Mouse (Mus musculus) limb, embryonic 13.5 days (tissue): ENCODE measurements at regions not wholly inside any gene's neighbourhood (a gene's known extent, or its start where the extent isn't known, plus 50 kb on each side); places are given as distances from the start of the nearest gene placed in this dataset.

Source experiments
- ATAC-seq: fragments of 200-750 bp; cut with Nextera tagmentation; 2 replicates; pipeline ENCODE4 v1.8.0; 2017; ENCODE audit warnings: low read depth, moderate number of reproducible peaks, moderate TSS enrichment; ENCODE audit not compliant: low FRiP score
- H3K27ac ChIP-seq: fragments of 300-500 bp; sonication (generic); 2 replicates; pipeline ENCODE4 v1.5.1; 2015; ENCODE audit warnings: inconsistent platforms, mild to moderate bottlenecking, moderate library complexity
- H3K27me3 ChIP-seq: fragments of 300-500 bp; sonication (generic); 2 replicates; pipeline ENCODE4 v1.6.1; 2015; ENCODE audit warnings: mild to moderate bottlenecking, inconsistent platforms
- H3K36me3 ChIP-seq: fragments of 300-500 bp; sonication (generic); 2 replicates; pipeline ENCODE4 v1.6.1; 2015; ENCODE audit warnings: inconsistent platforms, mild to moderate bottlenecking, moderate library complexity
- H3K4me1 ChIP-seq: fragments of 300-500 bp; sonication (generic); 2 replicates; pipeline ENCODE4 v1.6.1; 2015; ENCODE audit warnings: inconsistent platforms
- H3K4me2 ChIP-seq: fragments of 300-500 bp; sonication (generic); replicated peaks from 2 replicates; pipeline ENCODE4 v1.6.1; 2015; ENCODE audit warnings: inconsistent platforms, mild to moderate bottlenecking, moderate library complexity
- H3K4me3 ChIP-seq: fragments of 300-500 bp; sonication (generic); 2 replicates; pipeline ENCODE4 v1.5.1; 2015; ENCODE audit warnings: moderate library complexity, mild to moderate bottlenecking, inconsistent platforms
- H3K9ac ChIP-seq: fragments of 300-500 bp; sonication (generic); 2 replicates; pipeline ENCODE4 v1.6.1; 2015; ENCODE audit warnings: mild to moderate bottlenecking, inconsistent platforms
- H3K9me3 ChIP-seq: fragments of 300-500 bp; sonication (generic); 2 replicates; pipeline ENCODE4 v1.6.1; 2016; ENCODE audit warnings: inconsistent platforms
- WGBS: fragments of 180-500 bp; shearing (Covaris S2); methylation state at CpG from one replicate; pipeline ENCODE4 v1.1.7; 2015; 5-methylcytosine and 5-hydroxymethylcytosine counted together

DNA sequence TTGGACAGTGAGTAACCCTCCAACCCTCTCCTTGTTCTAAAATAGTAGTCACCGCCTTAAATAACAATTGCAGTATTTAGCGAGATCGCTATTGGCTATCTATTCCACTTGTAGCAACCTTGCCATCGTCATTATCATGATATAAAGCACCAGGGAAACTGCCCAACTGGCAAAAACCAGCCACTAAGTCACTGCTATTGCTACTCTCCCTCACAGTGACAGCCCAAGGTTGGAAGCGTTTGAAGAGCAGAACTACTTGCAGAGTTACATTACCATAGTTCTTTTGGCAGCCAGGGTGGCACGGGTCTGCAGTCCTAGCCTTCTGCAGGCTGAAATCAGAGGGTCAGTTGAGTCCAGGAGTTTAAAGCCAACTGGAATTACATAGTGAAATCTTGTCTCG is 171.6 kb upstream of the 4930412O13Rik start:
- Histone ChIP-seq H3K36me3 (no peaks in the 10 kb centered on the region), H3K9ac (no peak overlapping the region), H3K9me3 (no peaks in the 10 kb centered on the region), H3K4me3 (no peak overlapping the region), H3K27me3 (peaks cover 22% of the 10 kb centered on the region), H3K4me1 (no peaks in the 10 kb centered on the region), H3K4me2 (no peak overlapping the region), H3K27ac (no peak overlapping the region)
- 81% methylated on average over 7 of the region's 7 CpGs for WGBS
- no peak for ATAC-seq

DNA sequence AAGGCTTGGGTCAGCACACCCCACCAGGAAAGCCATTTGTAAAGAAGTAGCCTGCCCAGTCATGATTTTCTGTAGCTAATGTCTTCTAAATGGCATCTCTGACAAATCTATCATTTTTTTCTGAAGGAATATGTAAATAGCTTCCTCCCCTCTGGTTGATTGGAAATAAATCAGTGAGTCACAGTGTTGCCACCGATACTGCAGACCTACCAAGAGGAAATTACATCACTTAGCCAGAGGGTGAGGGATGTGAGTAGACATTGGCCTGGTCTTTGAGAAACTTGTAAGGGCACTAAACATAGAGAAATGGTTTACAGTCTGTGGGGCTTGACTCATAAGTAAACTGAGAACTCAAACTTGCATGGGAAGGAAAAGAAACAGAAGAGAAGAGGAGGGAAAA is 163.1 kb upstream of the 4930412O13Rik start:
- Histone ChIP-seq H3K27me3 (no peaks in the 10 kb centered on the region), H3K36me3 (no peaks in the 10 kb centered on the region), H3K27ac (no peak overlapping the region), H3K4me1 (no peaks in the 10 kb centered on the region), H3K4me2 (no peak overlapping the region), H3K9me3 (no peaks in the 10 kb centered on the region), H3K4me3 (no peak overlapping the region), H3K9ac (no peak overlapping the region)
- no peak for ATAC-seq
- WGBS = 54% methylated on average over 1 of the region's 1 CpGs

DNA sequence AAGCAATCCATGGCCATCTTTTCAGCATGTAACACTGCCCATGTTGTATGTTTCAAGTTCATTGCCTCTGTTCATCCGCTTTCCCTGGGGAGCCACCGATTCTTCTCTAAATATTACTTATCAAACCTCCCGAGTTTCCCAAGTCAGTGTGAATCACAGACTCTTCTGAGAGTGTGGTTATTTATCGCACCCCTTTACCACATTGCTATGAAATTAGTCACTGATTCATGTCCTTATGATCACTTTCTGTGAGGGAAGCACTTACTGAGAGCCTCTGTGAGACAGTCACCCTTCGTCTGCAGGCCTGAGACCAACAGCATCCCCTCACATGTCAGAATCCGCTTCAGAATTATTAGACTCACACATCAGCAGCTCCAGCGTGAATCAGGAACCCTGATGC is 147.8 kb upstream of the 4930412O13Rik start:
- no peak overlapping the region for H3K27ac ChIP-seq
- H3K27me3 ChIP-seq = no peaks in the 10 kb centered on the region
- no peak overlapping the region for H3K4me3 ChIP-seq
- WGBS = 84% methylated on average over 7 of the region's 7 CpGs
- no peaks in the 10 kb centered on the region for H3K4me1 ChIP-seq
- H3K4me2 ChIP-seq = no peak overlapping the region
- H3K9me3 ChIP-seq = 0 out of 2 replicates have a peak, but pooled peaks cover 3% of the 10 kb centered on the region
- ATAC-seq = no peak
- no peak overlapping the region for H3K9ac ChIP-seq
- H3K36me3 ChIP-seq = no peaks in the 10 kb centered on the region

GRCm38 (mm10) chr2:9744181-9744580 is 136.9 kb upstream of the 4930412O13Rik start:
- ATAC-seq = no peak
- WGBS = 86% methylated on average over 3 of the region's 3 CpGs
- no peak overlapping the region for H3K27ac ChIP-seq
- H3K27me3 ChIP-seq = no peaks in the 10 kb centered on the region
- no peak overlapping the region for H3K4me2 ChIP-seq
- no peaks in the 10 kb centered on the region for H3K36me3 ChIP-seq
- no peak overlapping the region for H3K4me3 ChIP-seq
- no peak overlapping the region for H3K9ac ChIP-seq
- H3K4me1 ChIP-seq = no peaks in the 10 kb centered on the region
- H3K9me3 ChIP-seq = no peaks in the 10 kb centered on the region

DNA sequence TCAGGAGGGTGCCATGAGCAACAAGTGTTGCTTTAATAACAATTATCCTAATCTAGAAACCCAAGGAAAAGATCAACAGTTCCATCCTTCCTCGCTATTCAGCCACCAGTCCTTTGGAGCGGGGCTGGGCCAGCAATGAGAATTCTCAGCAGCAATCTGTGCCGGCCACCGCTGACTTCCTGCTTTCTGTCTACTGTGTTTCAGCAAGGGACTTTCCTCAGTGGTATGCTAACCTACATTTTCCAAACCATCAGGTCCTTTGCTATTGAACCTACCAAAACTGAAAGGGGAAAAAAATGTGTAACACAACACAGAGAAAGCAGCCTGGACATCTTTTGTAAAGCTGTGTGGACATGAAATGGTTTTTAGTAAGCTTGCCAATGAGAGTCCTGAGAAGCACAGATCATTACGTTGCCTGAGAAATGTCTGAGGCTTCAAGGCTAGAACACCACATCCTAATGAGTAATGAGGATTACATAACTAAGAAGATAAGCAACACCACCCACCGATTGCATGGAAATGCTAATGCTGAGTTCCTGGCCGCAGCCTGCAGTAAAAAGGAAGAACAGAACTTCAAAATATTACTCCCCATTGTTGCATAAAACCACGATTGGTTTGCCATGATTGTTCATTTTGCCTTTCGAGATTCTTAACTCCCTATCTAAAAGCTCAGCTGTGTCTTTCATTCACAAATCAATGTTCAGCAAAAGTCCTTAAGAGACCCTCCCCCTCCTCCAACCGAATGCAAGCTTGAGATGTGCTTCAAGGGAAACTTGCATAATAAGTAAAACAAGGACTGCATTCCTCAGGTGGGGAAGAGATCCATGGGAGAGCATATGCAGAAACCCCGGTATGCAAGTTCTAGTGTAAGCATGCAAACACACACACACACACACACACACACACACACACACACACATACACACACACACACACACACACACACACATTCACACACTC is 130.9 kb upstream of the 4930412O13Rik start:
- H3K4me2 ChIP-seq = no peak overlapping the region
- no peak overlapping the region for H3K9ac ChIP-seq
- no peak overlapping the region for H3K27ac ChIP-seq
- ATAC-seq = no peak
- no peaks in the 10 kb centered on the region for H3K9me3 ChIP-seq
- peaks cover 9% of the 10 kb centered on the region; the same call in 1 of the 2 replicates for H3K27me3 ChIP-seq
- H3K4me3 ChIP-seq = no peak overlapping the region
- 57% methylated on average over 11 of the region's 11 CpGs for WGBS
- no peaks in the 10 kb centered on the region for H3K36me3 ChIP-seq
- H3K4me1 ChIP-seq = peaks cover 10% of the 10 kb centered on the region

- H3K36me3 ChIP-seq = no peaks in the 10 kb centered on the region
- peaks cover 9% of the 10 kb centered on the region; the same call in 1 of the 2 replicates for H3K27me3 ChIP-seq
- H3K4me3 ChIP-seq = no peak overlapping the region
- H3K4me2 ChIP-seq = no peak overlapping the region
- no peaks in the 10 kb centered on the region for H3K9me3 ChIP-seq
- H3K9ac ChIP-seq = no peak overlapping the region
- 71% methylated on average over 7 of the region's 7 CpGs for WGBS
- H3K4me1 ChIP-seq = peaks cover 10% of the 10 kb centered on the region
- no peak overlapping the region for H3K27ac ChIP-seq
- ATAC-seq = no peak
Observed at GRCm38 (mm10) chr2:9753691-9754090, 127.4 kb upstream of the 4930412O13Rik start.

DNA sequence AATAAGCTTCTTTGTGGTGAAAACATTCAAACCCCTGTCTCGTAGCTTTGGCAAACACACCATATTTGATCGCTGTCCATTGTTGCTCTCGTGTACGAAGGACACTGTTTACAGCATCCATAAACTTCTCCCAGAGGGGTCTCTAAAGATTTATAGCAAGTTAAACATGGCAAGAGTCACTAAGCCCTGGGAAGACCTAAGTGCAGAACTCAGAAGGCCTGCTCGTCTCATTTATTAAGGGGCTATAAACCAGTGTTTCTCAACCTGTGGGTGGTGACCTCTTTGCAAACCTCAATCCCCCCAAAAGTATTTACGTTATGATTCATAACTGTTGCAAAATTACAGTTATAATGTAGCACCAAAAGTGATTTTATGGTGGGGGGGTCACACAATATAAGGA is 126.9 kb upstream of the 4930412O13Rik start:
- H3K9ac ChIP-seq = no peak overlapping the region
- peaks cover 9% of the 10 kb centered on the region; the same call in 1 of the 2 replicates for H3K27me3 ChIP-seq
- H3K4me3 ChIP-seq = no peak overlapping the region
- H3K36me3 ChIP-seq = no peaks in the 10 kb centered on the region
- WGBS = 19% methylated on average over 6 of the region's 6 CpGs
- no peaks in the 10 kb centered on the region for H3K9me3 ChIP-seq
- H3K4me2 ChIP-seq = no peak overlapping the region
- peaks cover 10% of the 10 kb centered on the region for H3K4me1 ChIP-seq
- ATAC-seq = no peak
- H3K27ac ChIP-seq = no peak overlapping the region

- no peak overlapping the region for H3K27ac ChIP-seq
- WGBS = 76% methylated on average over 5 of the region's 5 CpGs
- ATAC-seq = no peak
- no peak overlapping the region for H3K4me3 ChIP-seq
- peaks cover 10% of the 10 kb centered on the region for H3K4me1 ChIP-seq
- H3K9me3 ChIP-seq = no peaks in the 10 kb centered on the region
- H3K4me2 ChIP-seq = no peak overlapping the region
- no peak overlapping the region for H3K9ac ChIP-seq
- no peaks in the 10 kb centered on the region for H3K36me3 ChIP-seq
- H3K27me3 ChIP-seq = 0 out of 2 replicates have a peak, but pooled peaks cover 3% of the 10 kb centered on the region
Observed at GRCm38 (mm10) chr2:9757770-9758420, 123.2 kb upstream of the 4930412O13Rik start.

- Histone ChIP-seq H3K9me3 (no peaks in the 10 kb centered on the region), H3K4me1 (peaks cover 10% of the 10 kb centered on the region), H3K36me3 (no peaks in the 10 kb centered on the region), H3K27me3 (0 out of 2 replicates have a peak, but pooled peaks cover 3% of the 10 kb centered on the region), H3K4me3 (no peak overlapping the region), H3K4me2 (no peak overlapping the region), H3K9ac (no peak overlapping the region), H3K27ac (no peak overlapping the region)
- ATAC-seq = no peak
- WGBS = 91% methylated on average over 7 of the region's 7 CpGs
Observed at GRCm38 (mm10) chr2:9758983-9759382, 122.1 kb upstream of the 4930412O13Rik start.

DNA sequence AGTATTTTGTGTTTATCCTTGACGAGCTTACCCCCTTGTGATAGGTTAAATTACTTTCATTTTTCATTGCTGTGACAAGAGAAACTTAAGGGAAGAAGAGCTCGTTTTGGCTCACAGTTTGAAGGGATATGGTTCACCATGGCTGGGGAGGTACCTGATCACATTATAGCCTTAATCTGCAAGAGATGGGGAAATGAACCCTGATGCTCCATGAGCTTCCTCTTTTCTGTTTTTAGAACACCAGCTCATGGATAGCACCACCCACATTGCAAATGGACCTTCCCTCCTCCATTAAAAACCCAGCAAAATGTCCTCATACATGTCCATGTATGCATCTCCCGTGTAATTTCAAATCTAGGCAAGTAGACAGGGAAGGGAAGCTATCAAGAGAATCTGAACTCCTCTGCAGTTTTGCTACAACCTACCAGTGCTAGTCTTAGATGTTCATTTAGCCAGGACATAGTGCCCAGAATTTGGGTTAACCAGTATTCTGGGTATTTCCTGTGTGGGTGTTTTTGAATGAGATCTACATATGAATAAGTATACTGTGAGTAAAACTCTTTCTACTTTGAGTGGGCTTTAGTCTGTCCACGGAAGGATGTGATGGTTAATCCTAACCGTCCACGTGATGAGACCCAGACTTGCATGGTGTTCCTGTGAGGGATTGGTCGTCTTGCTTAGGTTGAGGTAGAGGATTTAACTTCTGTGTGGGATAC is 121.5 kb upstream of the 4930412O13Rik start:
- Histone ChIP-seq H3K9ac (no peak overlapping the region), H3K4me1 (peaks cover 4% of the 10 kb centered on the region), H3K4me3 (no peak overlapping the region), H3K9me3 (no peaks in the 10 kb centered on the region), H3K27ac (no peak overlapping the region), H3K36me3 (no peaks in the 10 kb centered on the region), H3K4me2 (no peak overlapping the region), H3K27me3 (0 out of 2 replicates have a peak, but pooled peaks cover 3% of the 10 kb centered on the region)
- WGBS = 83% methylated on average over 7 of the region's 7 CpGs
- no peak for ATAC-seq

DNA sequence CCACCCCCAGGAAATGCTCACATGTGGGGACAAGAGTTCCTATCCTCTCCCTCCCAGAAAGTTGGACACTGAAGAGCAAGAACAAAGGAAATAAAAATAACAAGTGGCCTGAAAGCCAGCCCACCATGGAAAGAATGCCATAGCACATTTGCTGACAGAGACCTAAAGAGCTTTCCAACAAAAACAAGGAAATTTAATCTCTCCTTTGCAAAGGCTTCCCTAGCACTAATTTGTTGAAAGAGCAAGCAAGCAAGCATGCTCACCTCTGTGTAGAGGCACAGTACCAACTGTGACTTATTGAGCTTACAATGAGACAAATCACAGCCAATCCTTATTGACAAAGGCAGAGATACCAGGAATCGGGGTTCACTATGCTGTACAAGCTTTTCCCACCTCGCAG is 100.9 kb upstream of the 4930412O13Rik start:
- Histone ChIP-seq H3K36me3 (no peaks in the 10 kb centered on the region), H3K9ac (no peak overlapping the region), H3K27ac (no peak overlapping the region), H3K4me1 (no peaks in the 10 kb centered on the region), H3K9me3 (no peaks in the 10 kb centered on the region), H3K27me3 (no peaks in the 10 kb centered on the region), H3K4me2 (no peak overlapping the region), H3K4me3 (no peak overlapping the region)
- 81% methylated on average over 2 of the region's 2 CpGs for whole genome bisulfite sequencing
- ATAC-seq = no peak

- no peak overlapping the region for H3K9ac ChIP-seq
- WGBS = 56% methylated on average over 3 of the region's 3 CpGs
- H3K4me3 ChIP-seq = no peak overlapping the region
- no peak for ATAC-seq
- no peaks in the 10 kb centered on the region for H3K36me3 ChIP-seq
- H3K27ac ChIP-seq = no peak overlapping the region
- H3K27me3 ChIP-seq = no peaks in the 10 kb centered on the region
- no peaks in the 10 kb centered on the region for H3K4me1 ChIP-seq
- no peaks in the 10 kb centered on the region for H3K9me3 ChIP-seq
- no peak overlapping the region for H3K4me2 ChIP-seq
Observed at GRCm38 (mm10) chr2:9782698-9783097, 98.4 kb upstream of the 4930412O13Rik start.
